Mouse (Mus musculus): Measurements from ENCODE around the gene Zbtb25. TPM values are rescaled to one million over a fixed set of nuclear protein-coding genes. Genes with fewer than 3 reads are reported as not detected.

Gene Zbtb25
- polyA plus RNA-seq, 1 experiment, result 13.5 TPM

- no peak for DNase-seq (ENCODE audit: low spot score)
These were observed 33.1 kb downstream of the Zbtb25 start for GRCm38 (mm10) chr12:76336111-76336965.

GRCm38 (mm10) chr12:76335641-76336040 is 33.8 kb downstream of the Zbtb25 start:
- DNase-seq (ENCODE audit: low spot score), result no peak

- no peak for DNase-seq (ENCODE audit: low spot score)
These were observed 35.7 kb downstream of the Zbtb25 start for GRCm38 (mm10) chr12:76333688-76334087.

- no peak for DNase-seq (ENCODE audit: low spot score)
These were observed 40.6 kb downstream of the Zbtb25 start for GRCm38 (mm10) chr12:76328567-76329354.

GRCm38 (mm10) chr12:76326437-76327220 is 42.8 kb downstream of the Zbtb25 start:
- DNase-seq (ENCODE audit: low spot score), result no peak

- peak; percentile 40 for DNase-seq (ENCODE audit: low spot score)
These were observed 44.5 kb downstream of the Zbtb25 start, which contains the start of gene Akap5 for GRCm38 (mm10) chr12:76324679-76325431. TSS of gene Akap5 (plus strand) at chr12:76324891.

- no peak for DNase-seq (ENCODE audit: low spot score)
These were observed 50.9 kb downstream of the Zbtb25 start for GRCm38 (mm10) chr12:76318282-76319212.

- DNase-seq (ENCODE audit: low spot score), result no peak
These were observed 57.5 kb downstream of the Zbtb25 start for GRCm38 (mm10) chr12:76311951-76312350.

GRCm38 (mm10) chr12:76311227-76311626 is 58.2 kb downstream of the Zbtb25 start:
- no peak for DNase-seq (ENCODE audit: low spot score)

GRCm38 (mm10) chr12:76310633-76311032 is 58.8 kb downstream of the Zbtb25 start:
- DNase-seq (ENCODE audit: low spot score), result no peak

GRCm38 (mm10) chr12:76310007-76310406 is 59.4 kb downstream of the Zbtb25 start:
- DNase-seq (ENCODE audit: low spot score), result no peak

GRCm38 (mm10) chr12:76308436-76308835 is 61.0 kb downstream of the Zbtb25 start:
- DNase-seq (ENCODE audit: low spot score), result no peak

GRCm38 (mm10) chr12:76307964-76308363 is 61.4 kb downstream of the Zbtb25 start:
- DNase-seq (ENCODE audit: low spot score), result no peak

- DNase-seq (ENCODE audit: low spot score), result no peak
These were observed 62.4 kb downstream of the Zbtb25 start for GRCm38 (mm10) chr12:76306852-76307561.

GRCm38 (mm10) chr12:76305107-76305506 is 64.3 kb downstream of the Zbtb25 start:
- no peak for DNase-seq (ENCODE audit: low spot score)

GRCm38 (mm10) chr12:76304199-76304598 is 65.2 kb downstream of the Zbtb25 start:
- DNase-seq (ENCODE audit: low spot score), result no peak

GRCm38 (mm10) chr12:76303474-76303873 is 65.9 kb downstream of the Zbtb25 start:
- no peak for DNase-seq (ENCODE audit: low spot score)

GRCm38 (mm10) chr12:76300367-76300766 is 69.0 kb downstream of the Zbtb25 start:
- no peak for DNase-seq (ENCODE audit: low spot score)

GRCm38 (mm10) chr12:76299361-76299906 is 70.0 kb downstream of the Zbtb25 start:
- DNase-seq (ENCODE audit: low spot score), result no peak
